Mouse (Mus musculus) MEL (cell line): ENCODE data around the gene Tm4sf5.

Experiments used
- CHD1 ChIP-seq: IDR thresholded peaks from 2 replicates; pipeline ENCODE4 v1.6.1; 2012; ENCODE audit warnings: low read depth, mild to moderate bottlenecking, inconsistent platforms, low read length, improper control_type of control experiment
- CHD2 ChIP-seq: IDR thresholded peaks from 2 replicates; pipeline ENCODE4 v1.6.1; 2011; ENCODE audit warnings: low read length, improper control_type of control experiment
- CTCF ChIP-seq, 3 experiments: IDR thresholded peaks in 2 of 3; conservative IDR thresholded peaks in 1 of 3; 2 replicates each; pipeline ENCODE4 v1.5.1; 2011 to 2012; ENCODE audit warnings: low read length in 3 of 3, low read depth in 2 of 3, mild to moderate bottlenecking in 2 of 3, improper control_type of control experiment in 1 of 3, inconsistent platforms in 1 of 3, mixed read lengths in 1 of 3, moderate library complexity in 1 of 3; ENCODE audit not compliant: control insufficient read depth in 1 of 3, insufficient read depth in 1 of 3, poor library complexity in 1 of 3, severe bottlenecking in 1 of 3
- EP300 ChIP-seq, 2 experiments: IDR thresholded peaks; 2 replicates each; pipeline ENCODE4 v1.6.1; 2011; ENCODE audit warnings: improper control_type of control experiment in 2 of 2, low read length in 2 of 2, low read depth in 1 of 2, mild to moderate bottlenecking in 1 of 2
- KAT2A ChIP-seq: conservative IDR thresholded peaks from 2 replicates; pipeline ENCODE4 v1.6.1; 2012; ENCODE audit warnings: low read depth, low read length, improper control_type of control experiment, inconsistent platforms
- MAZ ChIP-seq: IDR thresholded peaks from 2 replicates; pipeline ENCODE4 v1.6.1; 2012; ENCODE audit warnings: low read depth, mild to moderate bottlenecking, inconsistent platforms, low read length, improper control_type of control experiment
- MEF2A ChIP-seq: IDR thresholded peaks from 2 replicates; pipeline ENCODE4 v1.6.1; 2014; ENCODE audit warnings: low read depth, mild to moderate bottlenecking, inconsistent platforms, low read length, improper control_type of control experiment; ENCODE audit not compliant: poor library complexity, insufficient replicate concordance, severe bottlenecking; ENCODE audit errors: extremely low read depth
- POLR2A ChIP-seq, 2 experiments: IDR thresholded peaks; 2 replicates each; pipeline ENCODE4 v1.6.1; 2011 to 2012; ENCODE audit warnings: low read length in 2 of 2, mild to moderate bottlenecking in 2 of 2, control low read depth in 1 of 2, improper control_type of control experiment in 1 of 2, low read depth in 1 of 2, moderate library complexity in 1 of 2; ENCODE audit not compliant: control insufficient read depth in 1 of 2, insufficient read depth in 1 of 2, poor library complexity in 1 of 2
- SMC3 ChIP-seq: IDR thresholded peaks from 2 replicates; pipeline ENCODE4 v1.6.1; 2011; ENCODE audit warnings: low read depth, low read length, improper control_type of control experiment
- USF1 ChIP-seq: IDR thresholded peaks from 2 replicates; pipeline ENCODE4 v1.6.1; 2014; ENCODE audit warnings: low read depth, mild to moderate bottlenecking, inconsistent platforms, low read length, improper control_type of control experiment, moderate library complexity
- ZKSCAN1 ChIP-seq: IDR thresholded peaks from 2 replicates; pipeline ENCODE4 v1.6.1; 2012; ENCODE audit warnings: low read depth, mild to moderate bottlenecking, inconsistent platforms, low read length, improper control_type of control experiment, moderate library complexity

DNA sequence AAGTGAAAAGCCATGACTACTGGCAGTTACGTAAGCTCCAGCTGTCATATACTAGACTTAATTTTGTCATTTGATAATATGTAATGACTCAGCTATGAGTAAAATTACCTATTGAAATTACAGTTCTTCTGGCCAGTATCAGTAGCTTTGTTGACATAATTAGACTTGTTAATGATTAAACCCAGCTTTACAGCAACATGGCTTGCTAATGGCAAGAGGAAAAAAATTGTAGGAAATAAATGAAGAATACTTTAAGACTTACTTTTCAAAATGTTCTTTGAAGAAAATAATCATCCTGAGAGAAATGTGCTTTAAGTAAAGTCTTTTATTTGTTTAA lies 4.6 kb upstream of the Tm4sf5 start:
- no peak for TF ChIP-seq EP300 (IDR thresholded peaks at IDR 0.05; ENCODE audit: low read depth in 1 of 2, low read length in 2 of 2)
- no peak for TF ChIP-seq MEF2A
- TF ChIP-seq USF1: no peak
- TF ChIP-seq CHD2: no peak
- TF ChIP-seq KAT2A: no peak
- TF ChIP-seq CTCF (IDR thresholded peaks at IDR 0.05 in 2 of 3, conservative IDR thresholded peaks at IDR 0.05 in 1 of 3; ENCODE audit: control insufficient read depth in 1 of 3, insufficient read depth in 1 of 3, low read depth in 2 of 3, low read length in 3 of 3, poor library complexity in 1 of 3, severe bottlenecking in 1 of 3): no peak
- no peak for TF ChIP-seq POLR2A (IDR thresholded peaks at IDR 0.05; ENCODE audit: control insufficient read depth in 1 of 2, insufficient read depth in 1 of 2, low read depth in 1 of 2, low read length in 2 of 2, poor library complexity in 1 of 2)
- TF ChIP-seq SMC3: no peak
- TF ChIP-seq MAZ: no peak
- TF ChIP-seq ZKSCAN1: no peak
- no peak for TF ChIP-seq CHD1
